6 mouse cellular contexts compared by ENCODE assay signal in genomic region chr6:119654777-119655176, GRCm38 (mm10).
DNase-seq lines count a peak whose midpoint lies in the region; ATAC-seq and TF ChIP-seq lines count a peak whose summit lies in the region.
"Not testable (repeated sequence)": the region's sequence is repeated elsewhere in the genome, so short reads cannot be mapped to it uniquely, and the experiment has no call there.

No protein-coding gene starts in this region.

- H3K79me2 ChIP-seq in heart, adult 2 months (replicated peaks; ENCODE audit: control insufficient read depth, insufficient read depth, low read length): not testable (repeated sequence)

- H3K9ac ChIP-seq in heart, adult 2 months (ENCODE audit: low read depth, low read length); heart, embryonic 14.5 days (ENCODE audit: low read length); heart, postnatal 0 days (replicated peaks; ENCODE audit: low read depth, low read length): not testable (repeated sequence)

- peak; percentile 66 for DNase-seq in gastrocnemius, adult 2 months
- peak; percentile 59 for DNase-seq in gastrocnemius, postnatal 25 days
- peak in 1 of 2 experiments; percentile 49 for DNase-seq in heart, adult 2 months
- peak; percentile 48 for DNase-seq in heart, postnatal 0 days (ENCODE audit: low spot score)
- DNase-seq in skeletal muscle tissue, adult 2 months (ENCODE audit: low read depth, low spot score): peak; percentile 78

- not testable (repeated sequence) for TF ChIP-seq POLR2A in heart, adult 2 months (IDR thresholded peaks at IDR 0.05; ENCODE audit: insufficient read depth, low read depth, low read length)

- TF ChIP-seq CTCF in gastrocnemius, adult 2 months (IDR thresholded peaks at IDR 0.05); heart, adult 2 months (IDR thresholded peaks at IDR 0.05); heart, postnatal 0 days (IDR thresholded peaks at IDR 0.05; ENCODE audit: low read depth): not testable (repeated sequence)

- H3K36me3 ChIP-seq in heart, adult 2 months (ENCODE audit: control insufficient read depth, insufficient read depth, low read length); heart, embryonic 14.5 days (ENCODE audit: control insufficient read depth, insufficient read depth, low read length); heart, postnatal 0 days (replicated peaks; ENCODE audit: control insufficient read depth, insufficient read depth, low read length): not testable (repeated sequence)

- H3K27ac ChIP-seq in gastrocnemius, adult 2 months: peak overlapping the region; percentile 79
- H3K27ac ChIP-seq in heart, adult 2 months: peak overlapping the region; percentile 52
- peak overlapping the region; percentile 44 to 53; a peak in 2 of 4 replicates for H3K27ac ChIP-seq in heart, embryonic 14.5 days (replicated peaks in 1 of 2; ENCODE audit: control insufficient read depth in 1 of 2, insufficient read depth in 1 of 2, low read depth in 2 of 2, low read length in 2 of 2)
- peak overlapping the region; percentile 79 for H3K27ac ChIP-seq in heart, postnatal 0 days (ENCODE audit: low read depth)

- not testable (repeated sequence) for H3K27me3 ChIP-seq in heart, adult 2 months (ENCODE audit: control insufficient read depth, insufficient read depth, low read length); heart, embryonic 14.5 days (ENCODE audit: control insufficient read depth, insufficient read depth, low read length); heart, postnatal 0 days (ENCODE audit: control insufficient read depth, insufficient read depth, low read length)

- not testable (repeated sequence) for H3K9me3 ChIP-seq in heart, embryonic 14.5 days (ENCODE audit: control insufficient read depth, low read length); heart, postnatal 0 days (replicated peaks; ENCODE audit: control insufficient read depth, low read length)

- not testable (repeated sequence) for ATAC-seq in heart, embryonic 14.5 days (ENCODE audit: insufficient number of reproducible peaks, insufficient read depth, low FRiP score, low read depth)
- ATAC-seq in heart, postnatal 0 days (ENCODE audit: insufficient read depth, low read depth): peak; percentile 95

- 64% methylated on average over 2 of the region's 2 CpGs for whole genome bisulfite sequencing in heart, adult 2 months
- WGBS in heart, embryonic 14.5 days: 42% methylated on average over 2 of the region's 2 CpGs
- WGBS in heart, postnatal 0 days: 42% methylated on average over 2 of the region's 2 CpGs

- not testable (repeated sequence) for H3K4me2 ChIP-seq in heart, embryonic 14.5 days (ENCODE audit: low read length); heart, postnatal 0 days (ENCODE audit: low read depth, low read length)

- not testable (repeated sequence) for H3K4me1 ChIP-seq in heart, adult 2 months (ENCODE audit: control insufficient read depth, insufficient read depth, low read length); heart, embryonic 14.5 days (ENCODE audit: control insufficient read depth in 2 of 2, insufficient read depth in 2 of 2, low read length in 2 of 2); heart, postnatal 0 days (ENCODE audit: control insufficient read depth, insufficient read depth)

- intact Hi-C loops in gastrocnemius, adult 2 months (cut with DNase I): loop anchor here (5.0 kb wide), 1 partner anchor 77 kb away; no protein-coding TSS in a partner anchor
- intact Hi-C loops in heart, adult 2 months (cut with DNase I): not testable (repeated sequence)

- not testable (repeated sequence) for TF ChIP-seq EP300 in heart, adult 2 months (IDR thresholded peaks at IDR 0.05; ENCODE audit: insufficient read depth, low read depth, low read length); heart, postnatal 0 days (IDR thresholded peaks at IDR 0.05; ENCODE audit: low read depth)

- H3K4me3 ChIP-seq in gastrocnemius, adult 2 months; heart, adult 2 months; heart, embryonic 14.5 days (ENCODE audit: control insufficient read depth in 1 of 2, insufficient read depth in 1 of 2, low read depth in 1 of 2, low read length in 2 of 2); heart, postnatal 0 days (ENCODE audit: low read depth, low read length): not testable (repeated sequence)
